In genomic region chr13:37356549-37356948, GRCm38 (mm10) we compare ENCODE assay signal across 20 mouse cellular contexts. TPM values are rescaled to one million over a fixed set of nuclear protein-coding genes. Genes with fewer than 3 reads are reported as not detected.
DNase-seq lines count a peak whose midpoint lies in the region; ATAC-seq and TF ChIP-seq lines count a peak whose summit lies in the region.
"Had no signal": no experiment of that assay in that cellular context is flagged by ENCODE, and none has a peak within 500 bp of the region (broad histone marks: within the 10 kb centered on the region; RNA-seq: fewer than 3 reads in every experiment).

No protein-coding gene starts in this region.

- no peak overlapping the region for H3K4me3 ChIP-seq in layer of hippocampus, adult 2 months
- H3K4me3 ChIP-seq: forebrain, embryonic 10.5 days; gastrocnemius, adult 2 months; heart, embryonic 13.5 days; limb, embryonic 13.5 days; stomach, embryonic 15.5 days had no signal

- TF ChIP-seq CTCF in layer of hippocampus, adult 2 months (conservative IDR thresholded peaks at IDR 0.05): no peak

- peak; percentile 70 for ATAC-seq in common myeloid progenitor, adult 5-6 weeks (replicated peaks; ENCODE audit: low read depth, poor library complexity, severe bottlenecking)
- peak; percentile 72 for ATAC-seq in monocyte, adult 5-6 weeks (replicated peaks; ENCODE audit: insufficient number of reproducible peaks, low FRiP score, low TSS enrichment, poor library complexity, severe bottlenecking)
- ATAC-seq: forebrain, postnatal 0 days had no signal

- no peak for DNase-seq in layer of hippocampus, adult 2 months (ENCODE audit: low spot score in 2 of 2)
- DNase-seq in layer of hippocampus, adult 9-11 months: no peak
- peak; percentile 31 for DNase-seq in lung, postnatal 36 days
- DNase-seq in lung, postnatal 10 days: no peak
- no peak for DNase-seq in cerebellum, postnatal 10 days
- no peak for DNase-seq in cerebellum, postnatal 36 days
- DNase-seq: adrenal gland, adult 2 months; cerebellum, adult 9-10 months; forebrain, postnatal 0 days; gastrocnemius, adult 2 months; kidney, postnatal 36 days; lung, embryonic 14.5 days; thymus, adult 2 months had no signal

- peak overlapping the region; percentile 28; the same call in 1 of the 2 replicates for H3K27ac ChIP-seq in layer of hippocampus, adult 2 months
- H3K27ac ChIP-seq: forebrain, embryonic 10.5 days; gastrocnemius, adult 2 months; heart, embryonic 13.5 days; hindbrain, embryonic 14.5 days; limb, embryonic 13.5 days; stomach, embryonic 15.5 days had no signal

RNA-seq across cellular contexts. Expression of gene Ly86, which starts 11.5 kb away (rescaled TPM):
- 1 to 10 TPM; 8.5 to 8.7 TPM for total RNA-seq in layer of hippocampus, adult 2 months (2021)
- total RNA-seq in common myeloid progenitor, adult 5-6 weeks (2017): 104 and 113 TPM in 2 replicates
- total RNA-seq in monocyte, adult 5-6 weeks (2017): 105 to 172 TPM (median 135 TPM) in 3 replicates

Comparison
In these comparisons a context has a peak if more than half of its experiments do, and no peak if none do; other contexts are left out.
1. RNA of gene Ly86, which starts 11.5 kb away (total RNA-seq): 105 to 172 TPM in monocyte, adult 5-6 weeks and 104 to 113 TPM in common myeloid progenitor, adult 5-6 weeks; 8.5 to 8.7 TPM in layer of hippocampus, adult 2 months; every median in the first group is over 10 times any median in the second.